Mouse (Mus musculus): ENCODE data around the gene Ctnna3.

Ctnna3 gene

DNA sequence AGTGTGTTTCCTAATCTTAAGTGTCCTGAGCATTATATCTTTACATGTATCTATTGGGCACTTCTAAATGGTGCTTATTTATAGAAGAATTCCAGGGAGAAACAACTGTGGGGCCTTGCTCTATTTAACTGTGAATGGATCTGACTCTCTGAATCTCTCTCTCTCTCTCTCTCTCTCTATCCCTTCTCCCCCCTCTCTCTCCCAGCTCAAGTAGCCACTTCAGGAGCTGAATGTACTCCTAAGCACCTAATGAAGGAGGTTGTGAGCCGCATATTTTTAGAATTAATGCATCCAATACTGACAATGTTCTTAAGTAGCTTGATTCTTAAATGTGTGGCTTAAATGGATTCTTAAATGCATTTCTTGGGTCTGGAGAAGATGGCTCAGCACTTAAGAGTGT, 521.6 kb downstream of the Ctnna3 start:
- DNase-seq = no peak

DNA sequence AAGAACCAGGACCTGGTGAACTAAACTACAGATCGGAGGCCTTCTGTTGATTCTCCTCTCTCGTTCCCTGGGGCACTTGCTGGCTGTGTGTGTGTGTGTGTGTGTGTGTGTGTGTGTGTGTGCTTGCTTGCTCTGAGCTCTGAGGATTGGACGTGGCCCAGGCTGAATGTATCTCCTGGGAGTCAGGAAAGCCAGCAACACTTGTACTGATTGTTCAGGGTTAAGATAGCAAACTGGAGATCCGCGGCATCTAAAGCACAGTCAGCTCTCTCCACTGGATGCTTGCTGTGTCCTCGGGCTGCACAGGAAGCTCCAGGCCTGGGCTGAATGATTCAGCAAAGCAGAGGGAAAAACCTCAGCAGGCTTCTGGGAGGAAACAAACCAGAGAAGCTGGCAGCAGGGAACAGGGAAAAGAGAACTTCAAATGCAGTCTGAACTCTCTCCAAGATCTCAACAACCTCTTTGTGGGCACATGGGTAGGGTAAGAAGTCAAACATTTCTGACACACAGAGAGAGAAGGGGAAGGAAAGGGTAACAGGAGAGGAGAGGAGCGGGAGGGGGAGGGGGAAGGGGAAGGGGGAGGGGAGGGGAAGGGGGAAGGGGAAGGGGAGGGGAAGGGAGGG, 524.5 kb downstream of the Ctnna3 start:
- DNase-seq = no peak

DNA sequence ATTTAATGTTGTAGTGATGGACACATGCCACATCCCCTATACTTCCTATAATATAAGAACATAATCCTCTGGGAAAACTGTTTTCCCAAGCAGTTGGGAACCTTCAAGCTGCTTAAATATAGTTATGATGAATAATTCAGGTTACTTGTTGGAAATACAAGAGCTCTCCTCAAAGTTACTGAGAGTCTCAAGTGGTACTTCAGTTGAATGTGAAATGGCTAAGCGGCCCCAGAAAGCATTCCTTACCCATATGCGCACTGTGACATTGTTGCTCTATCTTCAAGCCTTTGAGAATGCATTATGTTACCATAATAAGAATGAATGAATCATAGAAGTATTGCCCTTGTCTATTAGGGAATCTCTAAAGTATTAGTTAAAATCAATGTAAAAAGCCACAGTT, 542.4 kb downstream of the Ctnna3 start:
- DNase-seq = no peak

DNA sequence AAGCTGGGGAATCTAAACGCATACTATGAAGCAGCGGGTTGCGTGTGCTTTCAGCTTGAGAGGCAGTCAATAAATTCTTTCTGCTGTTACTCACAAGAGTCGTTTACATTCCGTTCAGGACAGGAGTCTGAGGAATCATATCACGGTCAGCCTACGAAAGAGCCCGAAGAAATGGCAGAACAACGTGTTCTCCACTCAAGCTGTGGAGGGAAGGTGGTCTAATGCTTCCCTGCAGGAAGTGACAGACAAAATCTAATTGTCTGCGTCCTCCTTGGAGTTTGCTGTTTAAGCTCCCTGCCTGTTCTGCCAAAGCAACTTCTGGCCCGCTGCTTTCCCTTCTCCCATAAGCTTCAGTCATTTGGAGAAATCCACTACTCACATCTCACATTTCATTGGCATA, 548.2 kb downstream of the Ctnna3 start:
- no peak for DNase-seq

DNA sequence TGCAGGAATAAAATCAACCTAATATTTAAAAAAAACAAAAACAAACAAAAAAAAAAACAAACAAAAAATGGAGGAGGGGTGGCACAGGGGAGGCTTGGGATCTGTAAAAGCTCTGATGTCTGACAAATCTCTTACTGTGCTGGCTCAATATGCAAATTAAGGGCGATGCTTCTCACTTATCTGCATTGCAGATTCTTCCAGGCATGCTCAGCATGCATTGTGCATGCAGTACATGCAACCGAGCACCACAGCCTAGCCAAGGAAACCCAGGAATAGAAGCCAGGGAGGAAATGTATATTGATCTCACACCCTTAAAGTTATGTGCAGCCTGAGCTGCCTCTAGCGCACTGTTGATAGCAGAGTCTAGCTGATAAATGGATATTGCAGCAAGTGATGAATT, 548.6 kb downstream of the Ctnna3 start:
- DNase-seq = no peak

DNA sequence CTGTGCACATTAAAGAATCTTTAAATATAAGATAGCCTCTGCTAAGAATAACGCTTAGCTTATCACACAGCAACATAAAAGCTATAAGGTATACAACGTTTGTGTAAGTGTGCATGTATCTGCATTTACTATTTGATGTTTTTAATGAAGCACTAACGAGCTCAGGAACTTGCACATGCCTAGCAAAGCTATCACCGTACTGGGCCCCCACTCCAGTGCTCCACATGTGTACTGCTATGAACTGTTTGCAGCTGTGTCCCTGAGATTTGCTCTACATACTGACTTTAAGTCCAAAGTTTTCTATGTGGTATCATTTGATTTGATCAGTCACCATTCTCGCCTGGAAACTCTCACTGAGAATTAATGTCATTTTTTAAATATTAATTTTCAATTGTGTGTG, 549.1 kb downstream of the Ctnna3 start:
- DNase-seq = no peak

DNA sequence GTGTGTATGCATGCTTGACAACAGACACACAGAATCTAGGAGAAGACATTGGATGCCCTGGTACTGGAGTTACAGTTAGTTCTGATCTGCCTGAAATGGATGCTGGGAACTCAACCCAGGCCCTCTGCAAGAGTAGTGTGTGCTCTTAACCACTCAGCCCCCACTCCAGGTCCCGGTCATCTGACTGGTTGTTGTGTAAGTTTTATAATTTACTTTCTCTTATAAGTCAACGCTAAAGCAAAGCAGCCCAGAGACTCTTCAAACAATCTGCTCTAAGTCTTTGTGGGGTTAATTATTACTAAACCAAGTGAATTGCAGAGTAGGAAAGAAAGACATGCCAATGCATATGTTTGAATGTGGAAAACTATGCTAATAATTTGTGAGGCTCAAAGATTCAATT, 549.5 kb downstream of the Ctnna3 start:
- no peak for DNase-seq

DNA sequence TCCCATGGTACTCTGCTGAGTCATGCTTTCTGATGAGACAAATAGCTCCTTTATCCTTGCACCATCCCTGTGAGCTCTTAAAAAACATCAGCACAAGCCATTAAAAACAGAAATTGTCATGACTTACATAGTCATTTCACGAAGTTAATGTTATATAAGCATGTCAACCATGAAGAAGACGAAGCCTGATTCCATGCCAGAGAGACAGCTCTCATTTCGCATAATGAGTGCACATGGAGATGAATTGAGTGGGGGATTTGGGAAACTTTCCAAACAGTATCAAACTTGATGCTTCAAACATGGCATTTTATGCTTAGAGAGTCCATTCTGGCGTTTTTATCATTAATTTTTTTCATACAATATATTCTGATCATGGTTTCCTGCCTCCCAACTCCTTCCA, 555.7 kb downstream of the Ctnna3 start:
- no peak for DNase-seq

DNA sequence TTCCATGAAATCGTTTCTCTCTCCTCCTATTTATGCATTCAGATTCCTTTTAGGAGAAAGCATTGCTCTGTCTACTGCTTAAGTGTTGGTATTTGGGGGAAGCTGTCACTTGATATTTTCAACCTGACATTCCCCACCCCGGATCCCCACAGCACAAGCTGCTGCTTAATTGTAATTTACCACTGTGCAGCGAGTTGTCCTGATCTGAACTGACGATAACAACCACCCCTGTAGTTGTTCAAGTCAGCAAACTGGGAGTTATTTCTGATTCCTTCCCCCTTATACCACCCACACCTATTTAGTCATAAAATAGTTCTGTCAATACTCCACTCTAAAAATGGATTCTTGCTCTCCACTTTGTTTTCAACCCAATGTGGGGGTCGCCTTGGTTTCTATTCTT, 564.4 kb downstream of the Ctnna3 start:
- no peak for DNase-seq

DNA sequence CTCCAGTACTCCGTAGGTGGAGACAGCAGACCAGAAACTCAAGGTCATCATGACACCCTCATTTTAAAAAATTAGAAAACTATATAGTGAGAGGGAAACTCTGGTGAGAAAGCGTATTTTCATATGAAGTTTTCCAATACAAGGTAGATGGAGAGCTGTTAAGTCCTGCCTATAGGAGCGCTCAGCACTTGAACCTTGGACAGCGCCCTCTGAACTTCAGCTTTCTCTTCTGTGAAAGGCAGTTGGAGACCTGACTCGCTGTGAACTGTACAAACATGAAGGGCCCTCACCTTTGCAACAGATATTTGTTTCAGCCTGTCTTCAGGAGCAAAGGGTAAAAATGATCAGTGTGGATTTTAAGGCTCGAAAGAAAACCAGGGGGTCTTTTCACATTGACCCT, 571.6 kb downstream of the Ctnna3 start:
- no peak for DNase-seq

DNA sequence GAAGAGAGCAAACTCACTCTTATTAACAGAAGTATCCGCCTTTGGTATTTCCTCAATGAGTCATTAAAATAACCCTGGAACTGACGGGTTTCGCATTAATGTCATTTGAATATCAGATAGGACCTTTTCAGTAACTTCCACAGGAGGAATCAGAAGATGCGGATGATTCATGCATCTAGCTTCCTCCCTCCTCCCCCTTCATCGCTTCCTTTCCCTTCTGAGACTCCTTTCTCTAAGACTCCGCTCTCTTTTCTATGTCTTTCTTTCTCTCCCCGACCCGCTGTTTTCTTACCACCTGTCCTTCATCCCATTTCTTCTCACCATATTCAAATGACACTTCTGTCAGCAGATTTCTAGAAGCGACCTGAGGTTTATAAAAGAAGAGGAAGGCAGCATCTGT, 572.1 kb downstream of the Ctnna3 start:
- DNase-seq = no peak

DNA sequence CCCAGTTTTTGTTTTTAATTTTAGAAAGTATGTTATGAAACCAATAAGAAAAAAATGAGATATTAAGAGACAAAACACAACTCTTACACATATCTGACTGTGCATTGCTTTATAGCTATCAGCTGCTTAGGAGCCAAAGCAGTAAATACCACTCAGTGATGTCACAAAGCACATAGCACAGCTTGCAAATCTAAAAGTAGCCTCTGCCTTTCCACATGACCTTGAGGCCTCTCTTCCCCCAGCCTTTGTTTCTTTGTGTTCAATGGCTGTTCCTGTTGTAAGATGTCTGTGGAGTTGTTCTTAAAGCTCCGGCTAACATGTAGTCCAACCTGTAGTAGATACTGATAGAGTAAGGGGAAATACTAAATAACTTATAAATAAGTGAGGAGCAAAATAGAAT, 590.4 kb downstream of the Ctnna3 start:
- no peak for DNase-seq

DNA sequence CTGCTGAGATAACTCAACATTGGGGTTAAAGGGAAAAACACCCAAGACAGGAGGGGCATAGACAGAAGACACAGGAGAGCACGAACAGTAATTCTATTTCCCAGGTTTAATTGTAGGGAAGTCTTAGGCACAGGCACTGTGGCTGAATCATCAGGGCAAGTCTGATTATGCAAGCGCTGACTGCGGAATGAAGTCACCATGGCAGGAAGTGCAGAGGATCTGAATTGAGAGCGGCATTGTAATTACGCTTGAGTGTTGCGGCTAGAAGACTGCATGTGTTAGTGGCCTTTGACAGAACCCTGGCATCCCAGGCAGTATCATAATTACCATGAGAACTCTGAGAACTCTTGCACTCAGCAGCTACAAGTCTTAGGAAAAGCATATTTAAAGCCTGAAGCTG, 593.4 kb downstream of the Ctnna3 start:
- no peak for DNase-seq

DNA sequence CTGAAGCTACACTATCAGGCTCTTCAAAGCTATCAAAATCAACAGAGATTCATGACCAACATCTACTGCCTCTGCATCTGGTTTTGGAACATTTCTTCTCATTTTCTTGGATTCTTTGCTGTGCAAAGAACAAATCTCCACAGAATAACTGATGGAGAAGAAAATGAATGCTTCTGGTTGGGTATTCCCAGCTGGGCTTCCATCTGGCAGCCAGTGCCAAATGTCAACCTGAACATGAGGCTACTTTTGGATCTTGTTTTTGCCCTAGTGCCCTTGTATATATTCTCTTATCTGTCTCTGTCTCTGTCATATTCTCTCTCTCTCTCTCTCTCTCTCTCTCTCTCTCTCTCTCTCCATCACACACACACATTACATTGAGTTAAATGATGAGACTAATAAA, 601.0 kb downstream of the Ctnna3 start:
- no peak for DNase-seq

DNA sequence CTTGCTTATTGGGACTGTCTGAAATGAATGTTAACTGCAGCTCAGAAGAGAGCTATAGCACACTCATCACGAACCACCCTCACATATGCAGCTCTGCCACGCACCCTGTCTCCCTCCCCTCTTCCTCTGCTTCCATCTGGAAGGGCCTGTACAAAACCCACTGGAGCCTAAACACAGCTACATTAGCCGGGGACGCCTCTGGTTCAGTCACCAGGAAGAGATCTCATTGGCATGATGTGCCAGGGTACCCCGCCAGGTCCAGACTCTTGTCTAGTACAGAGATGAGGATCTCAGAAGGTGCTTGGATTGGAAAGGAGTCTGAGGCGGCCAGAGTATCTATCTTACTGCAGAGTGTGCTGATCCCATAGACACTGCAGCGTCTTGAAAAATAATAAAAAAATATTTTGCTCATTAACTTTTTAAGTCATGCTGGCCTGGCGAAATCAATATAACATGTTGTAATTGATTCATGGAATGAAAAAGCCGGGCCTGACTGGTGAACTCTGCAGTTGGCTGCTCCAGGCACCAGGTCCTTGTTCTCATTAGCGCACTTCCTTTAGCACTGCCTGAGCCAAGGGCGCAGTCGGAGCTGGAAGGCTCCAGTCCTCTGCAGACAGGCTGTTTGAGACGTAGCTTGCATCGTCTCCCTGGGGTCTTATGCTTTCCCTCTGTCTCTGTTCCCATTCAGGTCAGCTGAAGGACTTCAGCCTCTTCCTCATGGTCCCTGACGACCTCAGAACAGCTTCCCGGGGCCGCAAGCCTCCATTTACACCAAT, 610.0 kb downstream of the Ctnna3 start:
- no peak for DNase-seq

DNA sequence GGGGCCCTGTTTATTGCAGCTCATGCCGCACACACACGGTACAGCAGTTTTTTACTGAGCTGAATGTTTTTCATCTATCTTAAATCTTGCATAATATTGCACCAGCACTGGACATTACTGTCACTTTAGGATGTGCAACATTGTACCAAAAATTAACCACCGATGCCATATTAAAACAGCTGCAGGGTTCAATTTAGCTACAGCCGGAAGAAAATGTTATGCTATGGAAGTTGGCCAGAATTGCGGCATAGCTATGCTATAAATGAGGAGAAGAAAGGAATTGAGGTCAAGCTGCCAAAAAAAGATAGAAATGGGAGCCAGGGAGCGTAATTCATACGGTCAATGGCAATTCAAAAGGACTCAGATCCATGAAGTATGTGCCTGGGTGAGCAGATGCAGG, 611.3 kb downstream of the Ctnna3 start:
- no peak for DNase-seq

DNA sequence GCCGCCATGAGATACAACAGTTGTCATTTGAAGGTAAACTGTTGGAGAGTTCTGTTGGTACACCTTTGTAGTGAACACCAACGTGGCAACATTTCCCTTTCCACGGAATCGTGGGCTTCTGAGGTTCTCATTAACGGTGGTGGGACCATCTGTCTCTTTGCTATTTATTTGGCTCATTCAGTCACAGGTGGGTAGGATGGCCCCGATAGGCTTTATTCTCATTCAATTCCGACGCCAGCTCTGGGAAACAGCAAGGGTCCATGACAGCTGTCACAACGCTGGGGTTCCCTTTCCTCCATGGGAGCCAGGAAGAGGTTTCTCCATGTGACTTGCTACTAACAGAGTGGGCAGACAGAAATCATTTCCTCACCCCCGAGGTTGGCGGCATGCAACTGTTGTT, 612.0 kb downstream of the Ctnna3 start:
- no peak for DNase-seq

DNA sequence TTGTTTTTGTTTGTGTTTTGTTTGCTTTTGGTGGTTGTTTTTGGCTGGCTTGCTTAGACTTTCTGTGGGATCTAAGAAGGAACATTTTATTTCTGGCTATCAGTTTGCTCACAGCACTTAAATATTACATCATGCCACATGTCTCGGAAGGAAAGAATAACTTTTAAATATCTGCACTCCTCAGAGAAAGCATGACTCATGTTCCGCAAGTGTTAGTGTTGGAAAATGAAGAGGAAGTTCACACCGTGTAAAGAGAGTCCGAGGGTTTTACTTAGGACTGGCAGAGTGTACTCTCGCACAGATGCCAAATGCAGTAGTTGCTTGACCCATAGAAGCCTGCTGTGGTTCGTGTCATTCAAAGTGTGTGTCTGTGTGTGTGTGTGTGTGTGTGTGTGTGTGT, 619.3 kb downstream of the Ctnna3 start:
- no peak for DNase-seq

DNA sequence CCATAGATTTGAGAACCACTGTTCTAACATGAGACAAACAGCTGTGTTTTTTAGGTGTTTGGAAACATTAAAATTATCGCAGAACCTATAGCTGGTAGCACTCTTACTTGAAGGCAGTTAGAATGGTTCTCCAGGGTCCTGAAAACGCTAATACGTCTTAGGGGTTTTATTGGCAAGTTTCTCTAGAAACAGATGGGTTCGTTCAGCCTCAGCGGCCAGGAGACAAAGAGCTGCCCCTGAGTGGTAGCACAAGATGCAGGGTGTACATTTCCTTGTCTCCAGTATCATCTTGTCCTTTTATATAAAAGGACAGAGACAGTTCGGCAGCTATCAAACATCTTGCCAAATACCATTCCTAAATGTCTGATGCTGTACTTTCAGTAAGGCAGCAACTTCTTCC, 620.0 kb downstream of the Ctnna3 start:
- no peak for DNase-seq

DNA sequence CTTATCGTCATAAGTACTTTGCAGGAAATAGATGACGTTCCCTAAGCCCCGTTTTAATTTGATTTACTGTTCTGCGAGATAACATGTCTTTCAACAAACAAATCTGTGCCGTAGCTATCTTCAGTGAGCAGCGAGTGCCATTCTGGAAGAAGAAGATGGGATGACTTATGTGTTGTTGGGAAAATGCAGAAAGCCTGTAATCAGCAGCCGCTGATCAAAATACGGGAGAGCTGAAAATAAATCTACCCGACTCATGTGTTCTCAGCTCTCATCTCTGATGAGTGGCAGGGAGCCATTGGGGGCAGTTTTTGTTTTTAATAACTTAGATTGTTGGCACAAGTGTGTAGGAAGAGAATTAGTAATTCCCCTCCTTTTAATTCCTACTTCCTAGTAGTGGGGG, 633.8 kb downstream of the Ctnna3 start:
- DNase-seq = no peak

DNA sequence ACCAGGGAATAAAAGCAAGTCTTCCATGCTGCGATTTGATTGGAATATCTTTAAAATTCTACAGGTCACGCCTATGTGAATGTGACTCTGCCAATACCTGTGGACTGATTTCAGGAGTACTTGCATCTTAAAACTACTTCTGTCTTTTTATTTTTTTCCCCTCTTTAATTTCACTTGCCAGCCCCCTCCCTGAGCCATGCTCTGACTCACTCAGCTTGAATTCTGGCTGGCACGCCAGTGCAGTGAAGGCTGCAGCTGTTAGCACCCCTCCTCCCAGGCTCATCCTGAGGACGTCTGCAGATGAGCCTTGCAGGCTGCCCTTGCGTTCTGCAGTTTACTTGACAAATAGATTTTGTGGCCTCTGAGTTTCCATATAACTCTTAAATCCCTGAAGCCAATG, 646.0 kb downstream of the Ctnna3 start:
- DNase-seq = no peak

DNA sequence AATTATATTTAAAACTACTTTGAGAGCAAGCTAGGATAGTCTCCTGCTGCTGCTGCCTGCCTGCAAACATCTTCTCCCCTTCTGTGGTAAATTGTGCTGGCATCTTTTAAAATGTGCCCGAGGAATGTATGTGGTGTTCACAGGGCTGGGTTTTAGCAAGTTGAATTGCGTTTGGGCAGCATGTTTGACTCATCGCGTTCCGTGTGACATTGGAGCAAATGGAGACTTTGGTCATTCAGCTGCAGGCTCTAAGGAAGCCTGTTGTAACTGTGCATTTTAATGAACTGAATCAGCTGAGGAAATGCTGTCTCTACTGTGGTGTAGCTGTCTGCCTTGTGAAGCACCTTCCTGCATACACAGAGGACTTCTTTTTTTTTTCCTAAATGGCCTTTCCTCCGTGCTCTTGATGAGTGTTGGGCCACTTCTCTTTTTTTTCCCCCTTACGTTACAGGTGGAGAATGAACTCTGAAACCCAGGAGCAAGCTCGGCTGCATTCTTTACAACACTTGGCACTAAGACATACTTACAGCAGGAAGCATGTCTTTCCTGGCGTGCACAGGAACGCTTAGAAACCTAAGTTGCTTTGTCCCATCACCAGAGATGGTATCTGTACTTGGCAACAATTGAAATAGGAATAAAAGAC, 646.6 kb downstream of the Ctnna3 start:
- DNase-seq = no peak

DNA sequence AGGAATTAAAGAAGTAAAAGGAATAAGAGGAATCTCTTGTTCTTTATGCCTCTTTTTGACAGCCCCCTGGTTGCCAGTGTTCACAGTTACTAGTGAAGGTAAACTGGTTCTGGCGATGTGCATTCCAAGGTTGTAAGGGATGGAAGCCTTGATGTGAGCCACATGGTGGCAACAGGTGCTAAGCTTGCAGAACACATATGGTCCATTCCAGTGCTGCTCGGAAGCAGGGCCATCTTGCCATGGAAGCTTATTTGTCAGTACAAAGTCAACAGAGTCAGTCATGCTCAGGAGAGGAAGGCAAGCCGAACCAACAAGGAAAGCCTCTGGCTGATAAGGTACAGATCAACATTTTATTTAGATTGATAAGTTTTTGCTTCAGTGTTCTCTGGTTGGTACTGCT, 652.4 kb downstream of the Ctnna3 start:
- DNase-seq = no peak

DNA sequence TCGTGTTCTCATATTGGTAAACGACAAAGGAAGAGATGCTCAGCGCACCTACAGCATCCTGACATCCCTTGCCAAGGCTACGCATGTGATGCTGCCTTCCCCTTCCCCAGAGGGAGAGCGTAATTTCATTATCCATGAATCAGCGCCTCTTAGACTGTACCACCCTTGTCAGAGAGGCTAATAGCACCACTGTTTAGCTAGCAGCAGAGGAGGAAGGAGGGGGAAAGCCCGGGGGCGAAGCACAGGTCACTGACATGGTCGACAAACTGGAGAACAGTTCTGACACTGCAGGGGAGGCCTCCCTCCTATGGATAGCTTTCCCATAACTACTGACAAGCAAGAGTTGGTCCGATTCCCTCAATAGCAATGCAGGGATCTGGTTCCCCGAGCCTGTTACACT, 653.9 kb downstream of the Ctnna3 start:
- DNase-seq = no peak

DNA sequence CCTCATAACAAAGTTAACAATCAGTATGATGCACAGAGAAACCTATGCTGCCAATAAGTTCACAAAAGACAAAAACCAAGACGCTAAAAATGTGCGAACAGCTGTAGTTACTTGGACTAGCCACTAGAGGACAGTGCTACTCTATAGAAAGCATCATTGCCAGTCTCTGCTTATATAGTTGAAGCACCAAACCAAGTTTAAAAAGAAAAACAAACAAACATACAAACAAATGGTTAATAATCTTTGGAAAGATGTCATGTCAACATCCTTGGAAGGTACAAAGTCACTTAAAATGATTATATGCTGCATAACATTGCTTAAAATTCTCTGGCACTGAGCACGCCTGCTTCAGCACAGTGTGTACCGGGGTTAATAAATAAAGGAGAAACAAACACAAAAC, 654.6 kb downstream of the Ctnna3 start:
- no peak for DNase-seq
